In genomic region chr3:34795103-34795983, GRCm38 (mm10) we compare ENCODE assay signal across 8 mouse cellular contexts.
DNase-seq lines count a peak whose midpoint lies in the region; ATAC-seq and TF ChIP-seq lines count a peak whose summit lies in the region.

No protein-coding gene starts in this region.

- DNase-seq in gastrocnemius, adult 2 months = peak; percentile 35
- no peak for DNase-seq in gastrocnemius, postnatal 36 days
- DNase-seq in WW6 (ENCODE audit: low read depth, low spot score) (peak; percentile 57), MN1 (ENCODE audit: low spot score) (no peak)
- peak; percentile 44 to 63 for DNase-seq in gastrocnemius, postnatal 4 days (ENCODE audit: low spot score in 2 of 2)
- DNase-seq in neural tube, embryonic 11.5 days (ENCODE audit: low spot score) = peak; percentile 72
- no peak for DNase-seq in thymus, postnatal 14 days

- H3K27ac ChIP-seq in gastrocnemius, adult 2 months = no peak overlapping the region
- H3K27ac ChIP-seq in limb, embryonic 12.5 days = no peak overlapping the region
- H3K27ac ChIP-seq in neural tube, embryonic 11.5 days (ENCODE audit: low read depth, low read length) = no peak overlapping the region

- H3K9ac ChIP-seq in limb, embryonic 12.5 days (replicated peaks) = no peak overlapping the region
- peak overlapping the region; percentile 16; the same call in 1 of the 2 replicates for H3K9ac ChIP-seq in neural tube, embryonic 11.5 days (ENCODE audit: low read length)

- intact Hi-C loops in gastrocnemius, adult 2 months (cut with DNase I) = no loop called here
- intact Hi-C loops in gastrocnemius, postnatal 36 days (cut with DNase I) = no loop called here

- H3K9me3 ChIP-seq in limb, embryonic 12.5 days = no peaks in the 10 kb centered on the region
- H3K9me3 ChIP-seq in neural tube, embryonic 11.5 days (ENCODE audit: control insufficient read depth, low read length) = no peaks in the 10 kb centered on the region

- H3K4me3 ChIP-seq in gastrocnemius, adult 2 months = peak overlapping the region; percentile 36
- peak overlapping the region; percentile 32 for H3K4me3 ChIP-seq in limb, embryonic 12.5 days (replicated peaks)
- peak overlapping the region; percentile 26 for H3K4me3 ChIP-seq in neural tube, embryonic 11.5 days (ENCODE audit: low read depth, low read length)

- 21% methylated on average over 23 of the region's 23 CpGs for WGBS in limb, embryonic 12.5 days
- WGBS in neural tube, embryonic 11.5 days = 22% methylated on average over 23 of the region's 23 CpGs

- TF ChIP-seq CTCF in gastrocnemius, adult 2 months (IDR thresholded peaks at IDR 0.05) = no peak

- peaks cover 16% of the 10 kb centered on the region; the same call in 1 of the 2 replicates for H3K27me3 ChIP-seq in limb, embryonic 12.5 days
- no peaks in the 10 kb centered on the region for H3K27me3 ChIP-seq in neural tube, embryonic 11.5 days (ENCODE audit: control insufficient read depth, insufficient read depth, low read length)

- ATAC-seq in limb, embryonic 12.5 days (ENCODE audit: insufficient number of reproducible peaks, insufficient read depth, low FRiP score, low TSS enrichment, low read depth) = peak; percentile 93
- peak; percentile 81 for ATAC-seq in neural tube, embryonic 11.5 days (ENCODE audit: insufficient read depth, low FRiP score, low TSS enrichment)

- peaks cover 13% of the 10 kb centered on the region for H3K4me1 ChIP-seq in limb, embryonic 12.5 days (replicated peaks)
- peaks cover 4% of the 10 kb centered on the region; the same call in 1 of the 2 replicates for H3K4me1 ChIP-seq in neural tube, embryonic 11.5 days (ENCODE audit: control insufficient read depth, insufficient read depth, low read length)

- H3K36me3 ChIP-seq in limb, embryonic 12.5 days = no peaks in the 10 kb centered on the region
- H3K36me3 ChIP-seq in neural tube, embryonic 11.5 days (ENCODE audit: control insufficient read depth, insufficient read depth, low read length) = no peaks in the 10 kb centered on the region

- peak overlapping the region; percentile 62 for H3K4me2 ChIP-seq in limb, embryonic 12.5 days
- peak overlapping the region; percentile 57 for H3K4me2 ChIP-seq in neural tube, embryonic 11.5 days (ENCODE audit: low read depth)

Comparison
In these comparisons a context has a peak if more than half of its experiments do, and no peak if none do; other contexts are left out.
1. DNase-seq: peak in gastrocnemius, adult 2 months (single experiment), WW6 (single experiment), gastrocnemius, postnatal 4 days (2 of 2) and neural tube, embryonic 11.5 days (single experiment); none in gastrocnemius, postnatal 36 days (0 of 2), MN1 (single experiment) and thymus, postnatal 14 days (single experiment).
2. Peak in every context shown above with its lines, with median percentiles within 50 percentile points of each other: H3K4me3 ChIP-seq.